In genomic region chr2:69054279-69054678, GRCm38 (mm10) we compare ENCODE assay signal across 9 mouse cellular contexts.
DNase-seq lines count a peak whose midpoint lies in the region; ATAC-seq lines count a peak whose summit lies in the region.
"Had no signal": no experiment of that assay in that cellular context is flagged by ENCODE, and none has a peak within 500 bp of the region (broad histone marks: within the 10 kb centered on the region; RNA-seq: fewer than 3 reads in every experiment).

No protein-coding gene starts in this region.

- ATAC-seq in embryonic facial prominence, embryonic 14.5 days (ENCODE audit: low read depth) = peak; percentile 79
- no peak for ATAC-seq in activated CD4-positive, CD25-positive, alpha-beta regulatory T cell, adult 4 months

- H3K27ac ChIP-seq in embryonic facial prominence, embryonic 14.5 days (replicated peaks; ENCODE audit: low read depth, low read length) = no peak overlapping the region
- no peak overlapping the region for H3K27ac ChIP-seq in embryonic facial prominence, embryonic 10.5 days (replicated peaks)
- H3K27ac ChIP-seq: left cerebral cortex, adult 2 months had no signal

- intact Hi-C loops in heart, postnatal 36 days (cut with DNase I) = loop anchor here (5.0 kb wide), 1 partner anchor 48 kb away; no protein-coding TSS in a partner anchor

- H3K4me3 ChIP-seq in embryonic facial prominence, embryonic 14.5 days (ENCODE audit: low read depth, low read length) = no peak overlapping the region
- no peak overlapping the region for H3K4me3 ChIP-seq in embryonic facial prominence, embryonic 10.5 days
- H3K4me3 ChIP-seq: left cerebral cortex, adult 2 months had no signal

- 0 out of 2 replicates have a peak, but pooled peaks cover 4% of the 10 kb centered on the region for H3K4me1 ChIP-seq in embryonic facial prominence, embryonic 14.5 days (ENCODE audit: control insufficient read depth, insufficient read depth, low read length)
- peaks cover 2% of the 10 kb centered on the region for H3K4me1 ChIP-seq in embryonic facial prominence, embryonic 10.5 days

- H3K4me2 ChIP-seq in embryonic facial prominence, embryonic 14.5 days (ENCODE audit: low read depth, low read length) = no peak overlapping the region

- H3K9me3 ChIP-seq in embryonic facial prominence, embryonic 14.5 days (ENCODE audit: control insufficient read depth, low read length) = no peaks in the 10 kb centered on the region
- no peaks in the 10 kb centered on the region for H3K9me3 ChIP-seq in embryonic facial prominence, embryonic 10.5 days

- H3K9ac ChIP-seq in embryonic facial prominence, embryonic 14.5 days (ENCODE audit: low read depth, low read length) = no peak overlapping the region

- peak; percentile 76 for DNase-seq in embryonic facial prominence, embryonic 14.5 days (ENCODE audit: low spot score)
- no peak for DNase-seq in embryonic facial prominence, embryonic 10.5 days (ENCODE audit: low spot score)
- DNase-seq in 3T3-L1 (ENCODE audit: low read depth, low spot score) = peak; percentile 51
- DNase-seq in cerebellum, postnatal 36 days = peak; percentile 83 to 86
- peak; percentile 84 to 86 for DNase-seq in heart, postnatal 36 days
- peak; percentile 36 to 52 for DNase-seq in layer of hippocampus, postnatal 36 days
- DNase-seq in right cerebral cortex, postnatal 25 days = peak; percentile 47

- H3K27me3 ChIP-seq in embryonic facial prominence, embryonic 14.5 days (replicated peaks; ENCODE audit: control insufficient read depth, insufficient read depth, low read length) = no peaks in the 10 kb centered on the region
- H3K27me3 ChIP-seq in embryonic facial prominence, embryonic 10.5 days (replicated peaks; ENCODE audit: low read depth, poor library complexity, severe bottlenecking) = no peaks in the 10 kb centered on the region

- H3K36me3 ChIP-seq in embryonic facial prominence, embryonic 14.5 days (ENCODE audit: control insufficient read depth, insufficient read depth, low read length) = no peaks in the 10 kb centered on the region
- H3K36me3 ChIP-seq in embryonic facial prominence, embryonic 10.5 days (replicated peaks) = peaks cover 12% of the 10 kb centered on the region; the same call in 1 of the 2 replicates

- WGBS in embryonic facial prominence, embryonic 14.5 days = 71% methylated on average over 4 of the region's 4 CpGs
- WGBS in embryonic facial prominence, embryonic 10.5 days = 86% methylated on average over 4 of the region's 4 CpGs
